Mouse (Mus musculus) stomach, embryonic 16.5 days (tissue): ENCODE results near the gene Tns1. TPM values are rescaled to one million over a fixed set of nuclear protein-coding genes. Genes with fewer than 3 reads are reported as not detected.

ENCODE experiments used
- ATAC-seq: fragments of 200-750 bp; cut with Nextera tagmentation; 2 replicates; pipeline ENCODE4 v1.8.0; 2017; ENCODE audit warnings: moderate number of reproducible peaks, moderate TSS enrichment; ENCODE audit not compliant: insufficient read depth, low FRiP score
- H3K27ac ChIP-seq: fragments of 300-500 bp; sonication (generic); 2 replicates; pipeline ENCODE4 v1.5.1; 2014; ENCODE audit warnings: low read length
- H3K27me3 ChIP-seq: fragments of 300-500 bp; sonication (generic); 2 replicates; pipeline ENCODE4 v1.6.1; 2014; ENCODE audit warnings: low read length, control low read depth, mixed read lengths; ENCODE audit not compliant: control insufficient read depth, insufficient read depth
- H3K36me3 ChIP-seq: fragments of 300-500 bp; sonication (generic); 2 replicates; pipeline ENCODE4 v1.6.1; 2014; ENCODE audit warnings: low read length; ENCODE audit not compliant: control insufficient read depth, insufficient read depth
- H3K4me1 ChIP-seq: fragments of 300-500 bp; sonication (generic); 2 replicates; pipeline ENCODE4 v1.6.1; 2014; ENCODE audit warnings: low read length, control low read depth, mixed read lengths; ENCODE audit not compliant: control insufficient read depth, insufficient read depth
- H3K4me2 ChIP-seq: fragments of 300-500 bp; sonication (generic); 2 replicates; pipeline ENCODE4 v1.6.1; 2014; ENCODE audit warnings: low read depth, low read length, mixed read lengths
- H3K4me3 ChIP-seq: fragments of 300-500 bp; sonication (generic); replicated peaks from 2 replicates; pipeline ENCODE4 v1.5.1; 2014; ENCODE audit warnings: mild to moderate bottlenecking, low read length
- H3K9ac ChIP-seq: fragments of 300-500 bp; sonication (generic); 2 replicates; pipeline ENCODE4 v1.6.1; 2014; ENCODE audit warnings: low read length
- H3K9me3 ChIP-seq: fragments of 300-500 bp; sonication (generic); replicated peaks from 2 replicates; pipeline ENCODE4 v1.6.1; 2016; ENCODE audit warnings: low read length, control low read depth; ENCODE audit not compliant: control insufficient read depth
- WGBS: fragments of 180-500 bp; shearing (Covaris S2); extraction: QIAGEN DNeasy Blood & Tissue Kit; methylation state at CpG from one replicate; pipeline ENCODE4 v1.1.7; 2014; 5-methylcytosine and 5-hydroxymethylcytosine counted together
- polyA plus RNA-seq: library from polyadenylated mRNA; unstranded; fragments of >200 nt; fragmentation: Nextera tagmentation; extraction: Ambion mirVana; gene quantifications from 2 replicates; pipeline ENCODE4 v1.2.1, GENCODE M21; 2015

The Tns1 gene
- polyA plus RNA-seq, 1 experiment from 2014 or later: 45.0 TPM

DNA sequence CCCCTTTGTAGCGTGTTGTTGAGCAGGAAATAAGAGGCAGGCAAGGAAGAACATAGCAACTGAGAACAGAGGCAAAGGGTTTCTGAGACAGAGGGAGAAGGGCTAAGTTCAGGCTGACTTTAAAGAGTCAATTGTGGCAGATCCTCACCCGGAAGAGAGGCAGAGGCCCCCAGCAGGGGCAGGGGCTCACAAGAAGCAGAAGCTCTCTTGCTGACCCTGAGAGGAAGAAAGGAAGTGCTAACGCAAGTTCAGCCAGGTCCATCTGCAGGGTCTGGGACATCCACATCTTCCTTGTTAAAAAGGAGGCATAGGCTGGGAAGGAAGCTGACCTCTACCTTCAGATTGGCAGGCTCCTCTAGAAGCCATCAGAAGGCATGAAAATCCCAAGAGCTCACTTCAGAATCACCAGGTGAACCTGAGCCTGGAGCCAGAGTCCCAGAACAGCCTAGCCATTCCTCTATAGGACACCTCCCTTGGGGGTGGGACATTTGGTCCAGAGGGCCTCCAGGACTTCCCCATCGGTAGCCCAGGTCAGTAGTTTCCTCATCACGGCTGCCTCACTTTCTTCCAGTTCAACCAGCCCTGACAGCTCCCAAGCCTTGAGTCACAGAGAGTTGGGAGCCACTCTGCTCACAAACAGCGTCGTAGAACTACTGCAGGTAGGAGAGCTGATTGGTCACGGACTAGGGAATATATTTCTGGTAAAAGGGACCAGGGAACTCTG, 29.4 kb upstream of the Tns1 start, which contains the start of gene Cxcr2:
Cxcr2 (plus strand) TSS at position 529 of the 724 bp plus-strand sequence.
- Histone ChIP-seq H3K4me3 (no peak within 1 kb of the TSS), H3K36me3 (no peaks in the 10 kb centered on the region), H3K9me3 (no peaks in the 10 kb centered on the region), H3K27me3 (no peaks in the 10 kb centered on the region), H3K9ac (no peak within 1 kb of the TSS), H3K4me2 (no peak within 1 kb of the TSS), H3K4me1 (no peaks in the 10 kb centered on the region), H3K27ac (no peak within 1 kb of the TSS)
- 66% methylated on average over 8 of the region's 8 CpGs for WGBS
- ATAC-seq: no peak

DNA sequence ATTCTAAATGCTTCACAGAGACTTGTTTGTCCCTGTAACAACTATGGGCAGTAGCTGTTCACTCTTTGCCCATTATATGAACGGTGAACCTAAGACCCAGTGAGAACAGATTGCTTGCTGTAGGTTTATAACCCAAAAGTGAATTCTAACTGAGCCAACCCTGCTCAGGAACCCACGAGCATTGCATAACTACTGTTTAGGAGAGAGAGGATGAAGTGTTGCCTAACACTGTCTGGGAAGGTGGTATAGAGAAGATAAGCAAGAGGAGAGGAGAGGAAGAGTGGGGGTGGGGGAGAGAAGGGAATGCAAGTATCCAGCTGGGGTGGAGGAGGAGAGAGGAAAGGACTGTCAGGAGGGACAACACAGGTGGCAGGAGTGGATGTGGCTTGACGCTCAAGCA, 26.8 kb upstream of the Tns1 start:
- H3K4me2 ChIP-seq: no peak overlapping the region
- no peak overlapping the region for H3K9ac ChIP-seq
- no peak for ATAC-seq
- H3K27me3 ChIP-seq: no peaks in the 10 kb centered on the region
- H3K27ac ChIP-seq: no peak overlapping the region
- 62% methylated on average over 3 of the region's 3 CpGs for WGBS
- no peaks in the 10 kb centered on the region for H3K36me3 ChIP-seq
- H3K4me3 ChIP-seq: no peak overlapping the region
- no peaks in the 10 kb centered on the region; the same call in 1 of the 2 replicates for H3K4me1 ChIP-seq
- H3K9me3 ChIP-seq: no peaks in the 10 kb centered on the region

DNA sequence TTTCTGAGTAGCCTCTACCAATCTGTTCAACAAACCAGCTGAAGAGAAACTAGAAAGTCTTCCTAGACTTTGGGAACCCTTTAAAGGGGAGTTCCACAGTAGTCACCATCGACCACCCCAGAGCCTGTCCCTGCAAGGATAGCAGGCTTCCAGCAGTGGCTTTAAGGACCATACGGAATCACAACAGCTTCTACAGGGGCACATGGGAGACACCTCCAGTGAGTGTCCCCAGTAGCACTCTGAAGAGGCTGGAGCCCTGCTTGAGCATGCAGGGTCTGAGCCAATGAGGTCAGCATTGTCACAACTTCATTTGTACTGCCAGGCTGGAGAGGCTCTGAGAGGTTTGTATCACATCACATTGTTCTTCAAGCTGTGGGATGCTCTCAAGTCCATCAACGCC, 25.9 kb upstream of the Tns1 start:
- Histone ChIP-seq H3K27ac (no peak overlapping the region), H3K4me1 (no peaks in the 10 kb centered on the region; the same call in 1 of the 2 replicates), H3K9ac (no peak overlapping the region), H3K9me3 (no peaks in the 10 kb centered on the region), H3K27me3 (no peaks in the 10 kb centered on the region), H3K4me2 (no peak overlapping the region), H3K36me3 (no peaks in the 10 kb centered on the region), H3K4me3 (no peak overlapping the region)
- 67% methylated on average over 3 of the region's 3 CpGs for WGBS
- no peak for ATAC-seq

DNA sequence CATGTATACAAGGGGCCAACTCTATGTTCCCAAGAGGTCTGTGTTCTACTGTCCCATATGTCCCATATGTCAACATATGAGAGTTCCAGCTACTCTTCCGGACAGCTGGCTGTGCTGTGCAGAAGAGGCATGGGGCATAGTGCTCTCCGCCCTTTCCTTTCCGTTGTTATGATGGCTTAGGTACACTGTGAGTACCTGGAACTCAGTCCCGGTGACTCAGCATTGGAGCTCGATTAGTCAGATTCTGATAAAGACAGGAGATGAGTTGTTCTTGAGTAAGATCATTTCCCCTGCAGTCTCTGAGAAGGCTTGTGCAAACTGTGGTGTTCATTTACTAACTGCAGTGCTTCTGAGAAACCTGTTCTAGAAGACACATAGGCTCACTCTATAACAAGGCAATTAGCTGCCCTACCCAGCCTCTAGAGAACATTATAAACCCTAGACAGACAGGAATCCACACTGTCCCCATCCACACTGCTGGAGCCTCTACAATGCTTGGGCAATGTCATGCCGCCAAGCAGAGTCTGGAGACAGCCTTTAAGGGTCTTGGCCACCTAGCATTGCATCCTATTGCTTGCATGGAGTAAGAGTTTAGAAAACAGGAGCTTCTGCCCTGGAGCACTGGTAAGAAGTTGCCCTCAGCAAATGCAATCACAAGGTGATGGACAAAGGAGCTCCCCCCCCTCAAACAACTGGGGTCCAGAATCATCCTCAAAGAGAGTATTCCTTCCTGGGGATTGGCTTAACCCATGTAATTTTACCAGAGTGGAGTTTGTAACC, 25.0 kb upstream of the Tns1 start:
- Histone ChIP-seq H3K4me3 (no peak overlapping the region), H3K27me3 (no peaks in the 10 kb centered on the region), H3K36me3 (no peaks in the 10 kb centered on the region), H3K9me3 (no peaks in the 10 kb centered on the region), H3K9ac (no peak overlapping the region), H3K27ac (no peak overlapping the region), H3K4me1 (no peaks in the 10 kb centered on the region; the same call in 1 of the 2 replicates), H3K4me2 (no peak overlapping the region)
- no peak for ATAC-seq
- 80% methylated on average over 6 of the region's 6 CpGs for WGBS

DNA sequence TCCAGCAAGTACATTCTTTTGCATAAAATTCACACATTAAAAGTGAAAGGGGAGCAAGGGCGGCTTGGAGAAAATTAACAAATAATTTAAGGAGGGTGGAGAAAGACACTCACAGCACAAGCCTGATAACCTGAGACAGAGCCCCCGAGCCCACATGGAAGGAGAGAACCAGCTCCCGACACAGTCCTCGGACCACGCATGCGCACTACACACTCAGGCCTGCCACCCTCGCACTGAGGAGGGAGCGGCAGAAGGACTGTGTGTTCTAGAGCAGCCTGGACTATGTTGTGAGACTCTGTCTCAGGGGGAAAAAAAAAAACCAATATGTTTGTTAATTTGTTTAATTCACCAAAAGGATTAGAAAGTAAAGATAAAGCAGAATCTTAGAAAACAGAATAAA, 17.5 kb upstream of the Tns1 start:
- 79% methylated on average over 8 of the region's 8 CpGs for WGBS
- Histone ChIP-seq H3K27me3 (no peaks in the 10 kb centered on the region), H3K27ac (no peak overlapping the region), H3K36me3 (no peaks in the 10 kb centered on the region), H3K4me1 (no peaks in the 10 kb centered on the region; the same call in 1 of the 2 replicates), H3K4me3 (no peak overlapping the region), H3K4me2 (no peak overlapping the region), H3K9me3 (no peaks in the 10 kb centered on the region), H3K9ac (no peak overlapping the region)
- ATAC-seq: no peak

DNA sequence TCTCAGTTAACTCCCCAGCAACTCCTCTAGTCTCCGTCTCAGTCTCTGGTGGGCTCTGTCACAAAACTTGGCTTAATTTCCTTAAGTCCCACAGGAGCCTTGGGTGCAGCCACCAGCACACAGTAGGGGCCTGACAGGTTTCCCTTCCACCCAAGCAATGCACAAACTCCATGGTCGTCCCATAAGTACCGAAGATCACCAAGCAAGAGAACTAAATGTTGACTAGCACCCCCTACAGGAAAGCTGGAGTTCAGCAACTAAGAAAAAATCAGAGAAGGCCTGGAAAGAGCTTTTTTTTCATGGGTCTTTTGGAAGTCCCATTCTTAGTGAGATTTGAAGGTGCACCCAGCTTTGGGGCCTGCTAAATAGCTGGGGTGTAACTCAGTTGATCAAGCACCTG, 15.2 kb upstream of the Tns1 start:
- H3K9me3 ChIP-seq: no peaks in the 10 kb centered on the region
- WGBS: 59% methylated on average over 3 of the region's 3 CpGs

DNA sequence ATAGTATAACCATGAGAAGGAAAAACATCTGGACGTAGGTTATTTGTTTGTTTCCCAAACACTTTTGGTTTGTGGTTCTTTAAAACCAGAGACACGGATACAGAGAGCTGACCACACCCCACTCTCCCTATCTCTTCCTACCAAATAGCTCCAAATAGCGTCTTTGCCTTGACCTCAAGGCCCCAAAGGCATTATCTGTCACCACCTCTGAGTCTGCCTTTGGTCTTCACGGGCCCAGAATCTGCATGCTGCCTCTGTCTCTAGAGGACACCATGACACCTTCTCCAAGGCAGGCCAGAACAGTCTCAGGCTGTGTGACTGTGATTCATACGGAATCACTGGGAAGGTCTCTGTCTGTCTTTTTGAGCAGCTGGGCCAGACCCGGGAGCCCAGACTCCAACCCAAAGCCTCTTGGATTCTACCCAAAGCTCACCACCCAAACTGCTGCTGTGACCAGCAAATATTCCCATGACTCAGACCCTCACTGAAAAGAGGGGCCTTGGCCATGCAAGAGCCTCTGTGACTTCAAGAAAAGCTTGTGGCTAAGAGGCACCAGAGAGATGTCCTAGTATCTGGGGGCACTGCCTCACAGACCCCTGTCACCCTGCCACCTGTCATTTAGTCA, 11.2 kb upstream of the Tns1 start:
- Histone ChIP-seq H3K4me3 (no peak overlapping the region), H3K4me1 (no peaks in the 10 kb centered on the region), H3K9ac (no peak overlapping the region), H3K27me3 (no peaks in the 10 kb centered on the region), H3K4me2 (no peak overlapping the region), H3K36me3 (no peaks in the 10 kb centered on the region), H3K9me3 (no peaks in the 10 kb centered on the region), H3K27ac (no peak overlapping the region)
- 70% methylated on average over 6 of the region's 6 CpGs for WGBS
- ATAC-seq: no peak

More for the DNA sequence above, 15.2 kb upstream of the Tns1 start:
- H3K4me1 ChIP-seq: no peaks in the 10 kb centered on the region
- no peak overlapping the region for H3K9ac ChIP-seq
- no peaks in the 10 kb centered on the region for H3K27me3 ChIP-seq
- no peak for ATAC-seq
- H3K36me3 ChIP-seq: no peaks in the 10 kb centered on the region
- H3K4me3 ChIP-seq: no peak overlapping the region
- H3K27ac ChIP-seq: no peak overlapping the region
- no peak overlapping the region for H3K4me2 ChIP-seq

DNA sequence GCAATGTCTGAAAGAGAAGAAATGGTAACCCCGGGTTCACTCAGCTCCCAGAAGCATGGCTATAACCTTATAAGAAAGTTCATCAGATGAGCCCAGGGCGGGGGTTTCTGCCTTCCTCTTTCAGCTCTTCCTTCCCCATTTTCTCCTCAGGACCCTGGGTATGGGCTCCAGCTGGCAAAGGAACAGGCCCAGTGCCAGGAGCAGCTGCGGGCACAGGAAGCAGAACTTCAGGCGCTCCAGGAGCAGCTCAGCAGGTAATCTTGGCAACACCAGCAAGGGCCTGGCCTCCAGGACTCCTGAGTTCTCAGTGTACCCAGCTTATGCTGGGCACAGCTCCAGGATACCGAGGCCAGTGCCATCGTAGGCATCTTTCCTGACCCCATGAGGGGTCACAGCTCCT, 9.7 kb upstream of the Tns1 start:
- no peak overlapping the region for H3K27ac ChIP-seq
- H3K9ac ChIP-seq: no peak overlapping the region
- H3K4me2 ChIP-seq: no peak overlapping the region
- no peak for ATAC-seq
- H3K4me1 ChIP-seq: no peaks in the 10 kb centered on the region
- H3K36me3 ChIP-seq: no peaks in the 10 kb centered on the region
- H3K27me3 ChIP-seq: no peaks in the 10 kb centered on the region
- H3K9me3 ChIP-seq: no peaks in the 10 kb centered on the region
- whole genome bisulfite sequencing: 72% methylated on average over 6 of the region's 6 CpGs
- no peak overlapping the region for H3K4me3 ChIP-seq

DNA sequence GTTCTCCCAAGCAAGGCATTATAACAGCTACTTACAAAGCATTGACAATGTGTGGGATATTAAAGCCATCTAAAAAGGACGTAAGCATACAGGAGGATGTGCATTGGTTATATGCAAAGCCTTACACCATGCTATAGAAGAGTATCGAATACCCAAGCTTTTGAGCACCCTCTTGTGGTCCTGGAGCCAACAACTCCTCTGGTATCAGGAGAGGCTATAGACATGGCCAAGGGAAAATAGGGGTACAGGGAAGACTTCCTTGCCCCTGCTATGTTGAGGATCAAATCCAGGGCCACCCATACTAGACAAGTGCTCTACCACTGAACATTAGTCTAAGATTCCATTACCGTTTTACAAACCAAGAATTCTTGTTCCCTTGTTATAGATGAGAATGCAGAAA, 7.8 kb upstream of the Tns1 start:
- no peaks in the 10 kb centered on the region for H3K4me1 ChIP-seq
- no peak overlapping the region for H3K27ac ChIP-seq
- no peaks in the 10 kb centered on the region for H3K9me3 ChIP-seq
- no peak overlapping the region for H3K4me3 ChIP-seq
- H3K36me3 ChIP-seq: no peaks in the 10 kb centered on the region
- no peaks in the 10 kb centered on the region for H3K27me3 ChIP-seq
- H3K9ac ChIP-seq: no peak overlapping the region
- WGBS: 66% methylated on average over 3 of the region's 3 CpGs
- no peak overlapping the region for H3K4me2 ChIP-seq
- no peak for ATAC-seq
